Comparison of ENCODE assay signal across 24 mouse cellular contexts in the genomic region with DNA sequence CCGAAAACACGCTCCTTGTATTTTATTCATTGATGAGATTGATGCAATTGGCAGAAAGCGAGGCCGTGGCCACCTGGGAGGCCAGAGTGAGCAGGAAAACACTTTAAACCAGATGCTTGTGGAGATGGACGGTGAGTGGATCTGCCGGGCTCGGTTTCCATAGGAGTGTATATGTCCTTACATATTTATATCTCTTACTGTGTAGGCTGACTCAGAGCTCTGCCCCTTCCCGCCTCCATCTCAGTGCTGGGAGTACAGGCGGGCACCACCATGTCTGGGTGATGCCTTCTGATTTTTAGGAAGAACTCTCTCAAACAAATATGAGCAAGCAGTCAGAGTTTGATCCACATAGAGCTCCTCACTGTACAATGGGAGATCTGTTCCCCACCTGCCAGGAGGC. TPM values are rescaled to one million over a fixed set of nuclear protein-coding genes. Genes with fewer than 3 reads are reported as not detected.
DNase-seq lines count a peak whose midpoint lies in the region; ATAC-seq lines count a peak whose summit lies in the region.
"Had no signal": no experiment of that assay in that cellular context is flagged by ENCODE, and none has a peak within 500 bp of the region (broad histone marks: within the 10 kb centered on the region; RNA-seq: fewer than 3 reads in every experiment).

No protein-coding gene starts in this region.

- peaks cover 39% of the 10 kb centered on the region for H3K36me3 ChIP-seq in midbrain, embryonic 11.5 days (ENCODE audit: control insufficient read depth, insufficient read depth, low read length)
- peaks cover 94% of the 10 kb centered on the region for H3K36me3 ChIP-seq in midbrain, embryonic 14.5 days (ENCODE audit: control insufficient read depth, insufficient read depth, low read length)

- no peak overlapping the region for H3K4me2 ChIP-seq in midbrain, embryonic 11.5 days
- H3K4me2 ChIP-seq in midbrain, embryonic 14.5 days (ENCODE audit: low read length): no peak overlapping the region

- WGBS in midbrain, embryonic 11.5 days: 96% methylated on average over 9 of the region's 9 CpGs
- WGBS in midbrain, embryonic 14.5 days: 98% methylated on average over 9 of the region's 9 CpGs

- H3K27ac ChIP-seq in midbrain, embryonic 11.5 days (ENCODE audit: low read depth, low read length): no peak overlapping the region
- no peak overlapping the region for H3K27ac ChIP-seq in midbrain, embryonic 14.5 days (replicated peaks; ENCODE audit: low read depth, low read length)

- H3K9ac ChIP-seq in midbrain, embryonic 11.5 days (ENCODE audit: low read length): no peak overlapping the region
- no peak overlapping the region for H3K9ac ChIP-seq in midbrain, embryonic 14.5 days (replicated peaks; ENCODE audit: low read length)

- ATAC-seq in frontal cortex, adult (ENCODE audit: low TSS enrichment): peak; percentile 79; the same call in 1 of the 2 replicates
- no peak for ATAC-seq in midbrain, embryonic 11.5 days (ENCODE audit: low FRiP score)
- no peak for ATAC-seq in midbrain, embryonic 14.5 days (ENCODE audit: low FRiP score, low TSS enrichment)
- ATAC-seq: activated CD4-positive, CD25-positive, alpha-beta regulatory T cell, adult 4 months; CD4-positive, CD25-positive, alpha-beta regulatory T cell, adult 4 months; Patski had no signal

- DNase-seq in frontal cortex, postnatal 14 days (ENCODE audit: low spot score in 2 of 2): no peak
- DNase-seq in midbrain, embryonic 11.5 days (ENCODE audit: low spot score, missing footprints): peak; percentile 56
- no peak for DNase-seq in midbrain, embryonic 14.5 days
- DNase-seq in ES-CJ7 (ENCODE audit: low read depth, low spot score) (peak; percentile 1), ZHBTc4 (ENCODE audit: low read depth, low spot score) (peak; percentile 0)
- DNase-seq in gastrocnemius, postnatal 25 days: no peak
- DNase-seq in thymus, postnatal 14 days: no peak
- DNase-seq: adrenal gland, adult 2 months; adrenal gland, adult 8-10 months; adrenal gland, postnatal 10 days; adrenal gland, postnatal 14 days; adrenal gland, postnatal 25 days; adrenal gland, postnatal 36 days; B cell, adult 2 months; cerebellum, adult 11 months; cerebellum, adult 11-12 months; cerebellum, adult 18-20 months; cerebellum, adult 2 months had no signal

- no peaks in the 10 kb centered on the region for H3K4me1 ChIP-seq in midbrain, embryonic 11.5 days (ENCODE audit: control insufficient read depth, insufficient read depth, low read length)
- no peaks in the 10 kb centered on the region for H3K4me1 ChIP-seq in midbrain, embryonic 14.5 days (ENCODE audit: control insufficient read depth, insufficient read depth, low read length)

- H3K27me3 ChIP-seq in midbrain, embryonic 11.5 days (ENCODE audit: control insufficient read depth, insufficient read depth, low read length): no peaks in the 10 kb centered on the region
- H3K27me3 ChIP-seq in midbrain, embryonic 14.5 days (ENCODE audit: control insufficient read depth, insufficient read depth, low read length): no peaks in the 10 kb centered on the region
- H3K27me3 ChIP-seq: CH12.LX, Patski had no signal

- H3K9me3 ChIP-seq in midbrain, embryonic 11.5 days (ENCODE audit: control insufficient read depth, low read length): no peaks in the 10 kb centered on the region
- H3K9me3 ChIP-seq in midbrain, embryonic 14.5 days (ENCODE audit: control insufficient read depth, low read length): no peaks in the 10 kb centered on the region
- H3K9me3 ChIP-seq: G1E had no signal

- H3K4me3 ChIP-seq in midbrain, embryonic 11.5 days (ENCODE audit: low read depth, low read length): no peak overlapping the region
- no peak overlapping the region for H3K4me3 ChIP-seq in midbrain, embryonic 14.5 days (replicated peaks; ENCODE audit: low read depth, low read length)

RNA-seq across cellular contexts. Expression of a gene that starts 15.2 kb away (rescaled TPM):
- polyA plus RNA-seq in midbrain, embryonic 11.5 days (2014; fragmentation: Nextera tagmentation; extraction: Ambion mirVana): 38.4 and 39.9 TPM in 2 replicates
- 33.6 and 37.0 TPM in 2 replicates for polyA plus RNA-seq in midbrain, embryonic 14.5 days (2014; fragmentation: Nextera tagmentation; extraction: Ambion mirVana)
- 10 to 100 TPM; 37.9 to 39.8 TPM for total RNA-seq in gastrocnemius, postnatal 25 days (2021)

RNA-seq across cellular contexts. Expression of a gene that starts 22.4 kb away (rescaled TPM):
- polyA plus RNA-seq in midbrain, embryonic 11.5 days (2014; fragmentation: Nextera tagmentation; extraction: Ambion mirVana): 34.4 and 37.2 TPM in 2 replicates
- 103 and 116 TPM in 2 replicates for polyA plus RNA-seq in midbrain, embryonic 14.5 days (2014; fragmentation: Nextera tagmentation; extraction: Ambion mirVana)
- not detected for total RNA-seq in gastrocnemius, postnatal 25 days (2021)
- polyA plus RNA-seq: G1E had no signal

RNA-seq across cellular contexts. Expression of a gene that starts 25.7 kb away (rescaled TPM):
- polyA plus RNA-seq in midbrain, embryonic 11.5 days (2014; fragmentation: Nextera tagmentation; extraction: Ambion mirVana): 38.5 and 43.1 TPM in 2 replicates
- polyA plus RNA-seq in midbrain, embryonic 14.5 days (2014; fragmentation: Nextera tagmentation; extraction: Ambion mirVana): 38.6 and 41.9 TPM in 2 replicates
- total RNA-seq in gastrocnemius, postnatal 25 days (2021): 1 to 10 TPM; 3.5 to 4.0 TPM

Comparison
In these comparisons a context has a peak if more than half of its experiments do, and no peak if none do; other contexts are left out.
1. DNase-seq: peak in midbrain, embryonic 11.5 days (single experiment), ES-CJ7 (single experiment) and ZHBTc4 (single experiment); none in frontal cortex, postnatal 14 days (0 of 2), midbrain, embryonic 14.5 days (single experiment), gastrocnemius, postnatal 25 days (single experiment) and thymus, postnatal 14 days (single experiment).